Mouse (Mus musculus) small intestine, adult 2 months (tissue): Measurements from ENCODE around the gene Rmdn3. TPM values are rescaled to one million over a fixed set of nuclear protein-coding genes. Genes with fewer than 3 reads are reported as not detected.

ENCODE experiments used
- H3K27ac ChIP-seq: fragments of 200-500 bp; 2 replicates; pipeline ENCODE4 v1.5.1; 2012; ENCODE audit warnings: low read depth, low read length, control low read depth, inconsistent platforms; ENCODE audit not compliant: insufficient read depth
- H3K27me3 ChIP-seq: fragments of 200-500 bp; 2 replicates; pipeline ENCODE4 v1.6.1; 2012; ENCODE audit warnings: mild to moderate bottlenecking, moderate library complexity, low read length, inconsistent platforms; ENCODE audit not compliant: control insufficient read depth, insufficient read depth
- H3K36me3 ChIP-seq: fragments of 200-500 bp; 2 replicates; pipeline ENCODE4 v1.6.1; 2012; ENCODE audit warnings: mild to moderate bottlenecking, low read length, control low read depth, inconsistent platforms; ENCODE audit not compliant: control insufficient read depth, insufficient read depth
- H3K4me1 ChIP-seq: fragments of 200-500 bp; 2 replicates; pipeline ENCODE4 v1.6.1; 2012; ENCODE audit warnings: low read length, inconsistent platforms, mixed read lengths; ENCODE audit not compliant: control insufficient read depth, insufficient read depth, insufficient read length
- H3K4me3 ChIP-seq: fragments of 200-500 bp; 2 replicates; pipeline ENCODE4 v1.5.1; 2012; ENCODE audit warnings: low read depth, mild to moderate bottlenecking, control low read depth, inconsistent platforms, low read length, moderate library complexity
- CTCF ChIP-seq: fragments of 200-500 bp; IDR thresholded peaks from 2 replicates; pipeline ENCODE4 v1.5.1; 2012; ENCODE audit warnings: low read depth, mild to moderate bottlenecking, control low read depth, inconsistent platforms, low read length, moderate library complexity, mixed read lengths; ENCODE audit not compliant: insufficient replicate concordance, insufficient read length; ENCODE audit errors: extremely low read depth
- POLR2A ChIP-seq: fragments of 200-500 bp; IDR thresholded peaks from 2 replicates; pipeline ENCODE4 v1.6.1; 2012; ENCODE audit warnings: low read depth, mild to moderate bottlenecking, control low read depth, inconsistent platforms, low read length, moderate library complexity
- WGBS: fragments of 180-500 bp; shearing (Covaris S2); methylation state at CpG from one replicate; pipeline ENCODE4 v1.1.7; 2018; 5-methylcytosine and 5-hydroxymethylcytosine counted together
- polyA plus RNA-seq: library from polyadenylated mRNA; depleted of rRNA; stranded (reverse); fragments of >200 nt; gene quantifications from 2 replicates; pipeline ENCODE4 v1.2.3, GENCODE M21; 2012; rRNA removed

Gene Rmdn3
- 26.2 and 57.3 TPM in 2 replicates for polyA plus RNA-seq

DNA sequence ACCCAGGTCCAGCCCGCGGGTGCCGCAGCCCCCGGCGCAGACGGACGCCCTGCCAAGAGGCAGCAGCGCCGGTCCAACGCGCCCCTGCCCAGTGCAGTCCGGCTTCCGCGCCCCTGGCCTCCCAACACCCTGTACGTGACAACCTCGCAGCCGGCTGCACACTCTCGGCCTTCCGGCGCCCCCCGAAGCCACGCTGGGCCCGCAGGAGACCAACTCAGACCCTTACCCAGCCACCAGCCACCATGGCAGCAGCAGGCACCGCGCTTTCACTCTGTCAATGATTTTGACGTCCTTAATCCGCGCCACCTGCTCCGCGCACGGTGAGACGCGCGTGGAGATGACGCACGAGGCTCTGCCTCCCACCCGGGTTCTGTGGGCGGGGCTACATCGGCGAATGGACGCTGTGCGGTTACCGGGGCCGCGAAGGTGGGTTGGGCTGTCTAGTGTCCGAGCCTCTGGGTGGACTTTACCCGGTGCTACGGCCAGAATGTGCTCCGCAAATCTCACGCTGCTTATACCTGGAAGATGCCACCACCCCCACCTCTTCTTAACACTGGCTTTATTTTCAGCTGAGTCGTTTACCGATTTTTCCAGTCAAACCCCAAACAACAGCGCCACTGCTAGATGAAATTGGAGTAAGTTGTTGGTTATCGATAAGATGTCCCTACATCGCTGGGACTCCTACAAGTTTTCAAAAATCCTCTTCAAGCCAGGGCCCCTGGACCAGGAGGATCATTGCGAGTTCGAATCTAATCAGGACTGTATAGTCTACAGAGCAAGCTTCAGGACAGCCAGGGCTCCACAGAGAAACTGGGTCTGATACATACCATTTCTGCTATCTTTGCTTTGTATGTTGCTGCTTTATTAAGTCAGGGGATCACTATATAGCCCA is at the start of gene Rmdn3:
Gene Rmdn3, minus strand, starts transcription at position 354 of the 892 bp plus-strand sequence.
- Histone ChIP-seq H3K36me3 (peaks cover 20% of the 10 kb centered on the region), H3K27me3 (no peaks in the 10 kb centered on the region), H3K4me3 (peak within 1 kb of the TSS; percentile 90), H3K27ac (peak within 1 kb of the TSS; percentile 91), H3K4me1 (peaks cover 9% of the 10 kb centered on the region)
- TF ChIP-seq POLR2A (peak; percentile 43), CTCF (no peak)
- under 1% methylated on average over 57 of the region's 57 CpGs for WGBS

GRCm38 (mm10) chr2:119203871-119204460 is 47.1 kb upstream of the Rmdn3 start:
- Histone ChIP-seq H3K4me3 (no peak overlapping the region), H3K27ac (peak overlapping the region; percentile 44; the same call in 1 of the 2 replicates)
- WGBS = 65% methylated on average over 4 of the region's 4 CpGs

DNA sequence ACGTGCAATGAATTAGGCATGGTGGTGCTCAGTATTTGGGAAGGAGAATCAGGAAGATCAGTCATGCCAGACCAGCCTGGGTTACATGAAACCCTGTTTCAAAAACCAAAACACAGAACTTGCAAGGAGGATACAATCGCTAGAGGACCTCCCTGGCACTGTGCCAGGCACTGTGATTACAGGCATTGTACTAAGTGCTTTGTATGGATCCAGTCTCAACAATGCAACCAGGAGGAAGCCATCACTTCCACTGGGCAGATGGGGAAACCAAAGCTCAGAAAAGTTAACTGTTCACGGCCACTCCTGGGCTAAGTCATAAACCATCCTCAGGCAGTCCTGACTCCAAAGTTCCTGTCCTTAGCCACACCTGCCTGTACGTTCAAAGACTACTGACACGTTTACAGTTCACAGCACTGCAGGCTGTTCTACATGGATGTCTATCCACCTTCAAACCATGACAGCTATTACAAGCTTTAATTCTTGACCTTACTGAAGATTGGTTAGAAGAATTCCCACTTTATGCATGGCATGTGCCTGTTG is 46.1 kb upstream of the Rmdn3 start:
- H3K27ac ChIP-seq = 0 out of 2 replicates have a peak overlapping the region, but pooled peaks have one; percentile 44

More at GRCm38 (mm10) chr2:119203871-119204460, 47.1 kb upstream of the Rmdn3 start:
- no peaks in the 10 kb centered on the region for H3K36me3 ChIP-seq
- TF ChIP-seq POLR2A (no peak), CTCF (no peak)
- H3K27me3 ChIP-seq = no peaks in the 10 kb centered on the region
- peaks cover 4% of the 10 kb centered on the region; the same call in 1 of the 2 replicates for H3K4me1 ChIP-seq

DNA sequence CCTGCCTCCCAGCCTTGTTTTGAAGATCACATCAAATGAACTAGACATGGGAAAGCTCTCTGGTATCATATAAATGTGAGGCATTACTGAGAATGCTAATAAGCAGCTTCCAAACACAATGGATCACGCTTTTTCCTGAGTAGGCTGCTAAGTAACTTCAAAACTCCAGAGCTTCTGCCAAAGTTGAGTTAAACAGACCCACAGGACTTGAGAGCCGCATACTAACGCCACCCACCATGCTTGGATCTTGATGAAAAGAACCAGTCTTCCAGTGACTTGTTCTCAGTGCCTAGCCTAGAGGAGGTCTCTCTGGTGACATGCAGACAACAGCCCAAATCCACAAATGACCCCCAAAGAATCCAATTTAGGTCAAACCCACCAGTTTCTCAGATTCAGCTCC is 42.1 kb upstream of the Rmdn3 start:
- Histone ChIP-seq H3K27me3 (no peaks in the 10 kb centered on the region), H3K27ac (no peak overlapping the region), H3K36me3 (no peaks in the 10 kb centered on the region), H3K4me1 (peaks cover 7% of the 10 kb centered on the region; the same call in 1 of the 2 replicates), H3K4me3 (no peak overlapping the region)
- WGBS = 82% methylated on average over 3 of the region's 3 CpGs
- TF ChIP-seq CTCF (no peak), POLR2A (no peak)

More for the DNA sequence above, 46.1 kb upstream of the Rmdn3 start:
- WGBS = 19% methylated on average over 5 of the region's 5 CpGs
- TF ChIP-seq POLR2A (no peak), CTCF (no peak)
- Histone ChIP-seq H3K36me3 (no peaks in the 10 kb centered on the region), H3K4me1 (peaks cover 4% of the 10 kb centered on the region; the same call in 1 of the 2 replicates), H3K4me3 (no peak overlapping the region), H3K27me3 (no peaks in the 10 kb centered on the region)

DNA sequence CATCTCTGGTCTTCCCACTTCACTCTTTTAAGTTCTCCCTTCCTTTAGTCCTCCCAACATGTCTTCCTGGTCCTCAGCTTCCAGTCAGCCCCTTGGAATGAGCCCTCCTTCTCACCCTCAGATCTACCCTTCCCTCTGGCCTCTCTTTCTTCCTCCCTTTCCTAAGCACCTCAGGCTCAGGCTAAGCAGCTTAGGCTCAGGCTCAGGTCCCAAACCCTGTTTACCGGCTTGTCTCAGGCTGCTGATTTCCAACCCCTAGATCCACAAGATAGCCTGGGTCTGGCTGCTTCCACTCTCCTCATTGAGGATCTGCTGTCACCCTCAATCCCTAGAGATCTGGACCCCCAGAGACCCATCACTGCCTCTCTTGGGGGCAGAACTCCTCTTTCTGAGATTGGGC is 41.2 kb upstream of the Rmdn3 start:
- TF ChIP-seq CTCF (no peak), POLR2A (no peak)
- no peaks in the 10 kb centered on the region for H3K36me3 ChIP-seq
- H3K4me1 ChIP-seq = peaks cover 8% of the 10 kb centered on the region; the same call in 1 of the 2 replicates
- WGBS = 71% methylated on average over 1 of the region's 1 CpGs
- no peak overlapping the region for H3K4me3 ChIP-seq
- no peaks in the 10 kb centered on the region for H3K27me3 ChIP-seq
- H3K27ac ChIP-seq = no peak overlapping the region

GRCm38 (mm10) chr2:119197493-119197892 is 40.7 kb upstream of the Rmdn3 start:
- Histone ChIP-seq H3K4me3 (no peak overlapping the region), H3K4me1 (0 out of 2 replicates have a peak, but pooled peaks cover 6% of the 10 kb centered on the region), H3K27me3 (no peaks in the 10 kb centered on the region), H3K27ac (no peak overlapping the region), H3K36me3 (no peaks in the 10 kb centered on the region)
- WGBS = 47% methylated on average over 1 of the region's 1 CpGs
- no peak for TF ChIP-seq POLR2A
- no peak for TF ChIP-seq CTCF

GRCm38 (mm10) chr2:119196316-119197108 is 39.7 kb upstream of the Rmdn3 start:
- Histone ChIP-seq H3K4me1 (0 out of 2 replicates have a peak, but pooled peaks cover 6% of the 10 kb centered on the region), H3K4me3 (no peak overlapping the region), H3K27me3 (no peaks in the 10 kb centered on the region), H3K27ac (no peak overlapping the region), H3K36me3 (no peaks in the 10 kb centered on the region)
- 84% methylated on average over 4 of the region's 4 CpGs for WGBS
- no peak for TF ChIP-seq POLR2A
